Mouse (Mus musculus) lung, adult 18-20 months (tissue): ENCODE results near the gene Capzb.

Experiments used
- DNase-seq, 2 experiments: peaks; one replicate each; pipeline ENCODE4 v3.0.0; 2022; ENCODE audit warnings: mixed read lengths in 2 of 2

The Capzb gene

DNA sequence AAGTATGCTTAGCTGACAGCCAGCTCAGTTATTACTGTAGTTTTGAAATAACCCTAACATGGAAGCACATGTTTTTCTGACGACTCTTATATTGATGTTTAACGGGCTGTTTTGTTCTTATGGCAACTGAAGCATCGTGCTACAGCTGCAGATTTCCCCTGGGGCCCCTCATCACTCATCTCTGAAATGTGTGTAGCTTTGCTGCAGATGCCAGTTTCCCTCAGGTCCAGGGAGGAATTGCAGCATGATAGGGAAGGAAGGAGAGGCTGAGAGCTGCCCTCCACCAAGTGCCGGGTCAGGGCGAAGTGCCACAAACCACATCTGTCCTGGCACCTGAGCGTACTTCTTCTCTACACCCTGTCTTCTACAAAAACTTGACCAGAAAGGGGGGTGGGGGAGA, 47.6 kb downstream of the Capzb start:
- no peak for DNase-seq

DNA sequence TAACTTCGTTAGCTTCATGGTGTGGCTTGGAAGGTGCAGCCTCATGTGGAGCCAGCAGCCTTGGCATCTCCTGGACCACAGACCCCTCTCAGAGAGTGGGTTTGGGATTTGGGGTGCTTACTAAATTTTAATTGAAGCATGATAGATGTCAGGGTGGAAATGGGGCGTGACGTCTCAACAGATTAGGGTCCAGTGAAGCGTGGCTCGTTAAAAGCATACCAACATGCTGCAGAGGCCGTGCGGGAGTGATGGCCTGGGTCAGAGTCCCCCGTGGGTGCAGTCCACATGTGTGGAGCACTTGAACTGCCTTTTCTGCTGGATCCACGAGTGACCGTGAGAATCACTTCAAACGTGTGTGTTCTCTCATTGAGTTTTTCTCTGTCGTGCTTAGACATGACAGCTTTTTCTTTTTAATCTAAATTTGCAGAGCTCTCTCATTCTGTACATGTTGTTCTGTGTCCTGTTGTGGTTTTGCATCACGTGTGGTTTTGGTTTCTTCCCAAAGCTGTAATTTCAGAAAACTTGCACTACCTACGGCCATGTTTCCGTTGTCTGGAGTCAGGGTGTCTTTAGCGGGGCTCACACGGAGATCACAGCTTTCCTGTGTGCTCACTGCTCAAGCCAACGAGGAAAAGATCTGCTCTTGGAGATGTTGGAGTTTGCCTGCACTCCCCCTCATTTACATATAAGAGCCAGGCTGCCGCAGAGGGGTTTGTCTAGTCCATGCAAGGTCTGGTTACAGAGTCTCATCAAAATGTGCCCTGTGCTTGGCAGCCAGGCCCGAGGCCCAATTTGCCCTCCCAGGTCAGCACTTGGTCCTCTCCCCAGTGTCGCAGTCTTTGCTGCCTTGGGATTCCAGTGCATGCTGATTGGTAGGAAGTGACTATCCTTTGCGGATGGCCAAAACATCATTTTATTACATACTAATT, 49.2 kb downstream of the Capzb start:
- no peak for DNase-seq

DNA sequence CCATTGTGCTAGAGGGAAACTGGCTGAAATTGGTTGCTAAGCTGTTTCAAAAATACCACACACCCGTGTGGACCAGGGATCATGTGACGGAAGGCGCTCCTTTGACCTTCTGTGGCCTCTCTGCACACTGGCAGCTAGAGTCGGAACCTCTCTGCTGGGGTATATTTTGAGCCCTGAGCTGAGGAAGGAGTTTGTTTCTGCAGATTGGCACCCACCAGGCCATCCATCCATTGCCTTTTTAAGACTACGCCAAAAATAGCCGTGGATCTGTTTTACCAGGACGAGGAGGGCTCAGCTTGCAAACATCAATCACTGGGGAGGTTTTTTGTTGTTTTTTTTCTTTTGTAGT, 49.9 kb downstream of the Capzb start:
- no peak for DNase-seq

DNA sequence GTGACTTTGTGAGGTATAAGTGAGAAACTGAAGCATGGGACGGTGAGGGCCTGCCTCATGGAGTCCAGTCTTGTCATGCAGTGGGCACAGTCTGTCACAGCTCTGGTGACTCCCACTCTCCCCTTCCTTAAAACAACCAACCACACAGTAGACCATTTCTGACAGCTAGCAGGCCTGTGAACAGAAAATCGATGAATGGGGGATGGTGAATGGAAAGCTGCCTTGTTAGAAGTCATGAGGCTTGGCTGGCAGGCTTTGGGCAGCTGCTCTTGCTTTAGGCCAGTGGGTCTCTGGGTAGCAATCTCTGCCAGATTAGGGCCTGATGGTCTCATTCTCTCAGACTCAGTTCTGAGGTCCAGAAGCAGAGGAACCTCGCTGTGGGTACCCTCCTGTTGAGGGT, 51.5 kb downstream of the Capzb start:
- no peak for DNase-seq

DNA sequence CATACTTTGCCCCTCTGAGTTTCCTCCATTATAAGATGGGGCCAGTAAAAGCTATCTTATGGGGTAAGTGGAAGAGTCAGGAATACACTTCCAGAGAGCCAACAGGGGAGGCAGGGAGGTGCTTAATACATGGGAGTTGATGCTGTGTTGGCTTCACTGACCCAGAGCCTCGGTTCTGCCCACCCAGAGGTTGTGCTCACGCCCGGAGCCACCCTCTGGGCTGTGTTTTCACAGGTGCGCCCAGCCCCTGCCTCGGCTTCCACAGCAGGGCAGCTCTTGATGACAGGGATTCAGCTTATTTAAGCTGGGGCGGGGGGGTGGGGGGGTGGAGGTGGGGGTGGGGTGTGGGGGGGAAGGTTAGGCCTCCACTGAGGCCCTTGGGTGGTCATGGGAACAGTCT, 52.1 kb downstream of the Capzb start:
- DNase-seq: no peak

DNA sequence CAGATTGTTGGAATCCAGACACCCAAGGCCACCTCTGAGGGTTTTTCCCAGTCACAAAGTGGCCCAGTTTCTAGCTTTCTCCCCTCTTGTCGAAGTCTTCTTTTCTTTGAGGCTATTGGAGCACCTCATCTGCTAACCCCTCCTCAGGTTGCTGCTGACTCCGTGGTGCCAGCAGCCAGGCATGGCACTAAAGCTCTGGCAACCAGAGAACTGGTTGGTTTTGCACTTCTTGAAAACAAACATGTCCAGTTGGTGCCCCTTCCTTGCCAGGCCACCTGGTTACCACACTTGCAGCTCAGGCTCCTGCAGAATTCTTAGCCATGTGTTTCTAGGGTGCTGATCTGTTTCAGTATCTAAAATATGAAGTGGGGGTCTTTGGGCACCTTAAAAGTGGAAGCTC, 52.8 kb downstream of the Capzb start:
- DNase-seq: no peak

DNA sequence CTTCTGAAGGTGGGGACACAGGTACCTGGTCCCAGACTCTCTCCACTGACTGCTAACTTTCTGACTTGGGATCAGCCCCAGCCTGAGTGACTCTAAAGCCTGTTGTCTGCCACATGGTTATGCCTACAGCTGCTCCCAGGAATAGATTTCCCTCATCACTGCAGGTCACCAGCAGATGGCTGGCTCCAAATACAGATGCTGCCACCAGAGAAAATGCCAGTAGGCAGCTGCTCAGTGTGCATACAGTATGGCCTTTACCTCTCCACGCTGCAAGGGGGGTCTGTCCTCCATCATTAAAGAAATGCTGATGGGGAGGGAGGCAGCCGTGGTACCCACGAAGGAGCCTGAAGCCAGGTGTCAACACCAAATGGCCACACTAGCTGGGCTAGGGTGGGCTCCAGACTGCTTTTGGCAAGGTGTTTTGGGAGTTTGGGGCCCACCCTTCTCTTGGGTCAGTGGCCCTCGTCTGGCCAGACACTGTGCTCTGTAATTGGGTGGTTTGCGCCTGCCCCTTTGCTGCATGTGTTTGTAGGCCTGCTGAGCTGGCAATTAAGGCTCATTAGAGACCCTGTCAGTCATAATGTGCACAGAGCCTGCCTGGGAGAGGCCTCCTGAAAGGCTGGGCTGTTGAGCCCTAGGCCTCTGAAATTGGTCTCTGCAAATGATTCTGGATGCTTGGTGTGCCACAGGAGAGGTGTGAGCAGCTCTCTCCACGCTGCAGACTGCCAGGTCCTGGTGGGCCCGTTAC, 53.6 kb downstream of the Capzb start:
- DNase-seq: no peak

DNA sequence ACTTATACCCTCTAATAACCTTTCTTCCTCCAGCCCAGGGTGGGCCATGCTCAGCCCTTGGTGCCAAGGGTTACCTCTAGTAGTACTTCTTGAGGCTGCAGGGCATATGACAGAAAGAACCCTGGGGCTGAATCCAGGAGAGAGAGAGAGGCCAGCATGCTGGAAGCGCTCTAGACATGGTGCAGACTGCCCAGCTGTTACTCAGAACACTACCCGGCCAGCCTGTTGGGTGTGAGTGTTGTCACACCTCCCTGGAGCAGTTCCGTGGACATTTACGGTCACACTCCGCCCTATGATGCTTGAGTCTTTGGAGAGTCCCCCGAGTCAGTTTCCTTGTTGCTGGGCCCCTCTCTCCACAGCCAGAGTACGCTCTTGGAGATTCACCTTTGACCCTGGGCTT, 55.3 kb downstream of the Capzb start:
- DNase-seq: no peak

DNA sequence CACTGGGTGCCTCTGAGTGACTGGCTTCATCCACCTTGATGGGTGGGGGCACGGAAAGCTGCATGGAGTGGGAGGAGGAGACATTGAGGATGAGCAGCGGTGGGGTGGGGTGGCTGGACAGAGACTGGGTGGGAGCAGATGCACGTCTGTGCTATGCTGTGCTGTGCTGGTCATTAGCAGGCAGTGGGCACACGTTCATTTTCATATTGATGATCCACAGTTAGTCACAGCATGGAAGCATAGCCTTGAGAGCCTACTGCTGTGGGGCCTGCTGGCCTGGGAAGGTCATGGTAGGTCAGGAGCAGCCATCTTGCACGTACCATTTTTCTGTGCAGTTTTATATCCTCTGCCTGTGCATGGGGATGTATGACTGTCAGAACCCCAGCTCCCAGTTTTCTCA, 56.0 kb downstream of the Capzb start:
- no peak for DNase-seq

DNA sequence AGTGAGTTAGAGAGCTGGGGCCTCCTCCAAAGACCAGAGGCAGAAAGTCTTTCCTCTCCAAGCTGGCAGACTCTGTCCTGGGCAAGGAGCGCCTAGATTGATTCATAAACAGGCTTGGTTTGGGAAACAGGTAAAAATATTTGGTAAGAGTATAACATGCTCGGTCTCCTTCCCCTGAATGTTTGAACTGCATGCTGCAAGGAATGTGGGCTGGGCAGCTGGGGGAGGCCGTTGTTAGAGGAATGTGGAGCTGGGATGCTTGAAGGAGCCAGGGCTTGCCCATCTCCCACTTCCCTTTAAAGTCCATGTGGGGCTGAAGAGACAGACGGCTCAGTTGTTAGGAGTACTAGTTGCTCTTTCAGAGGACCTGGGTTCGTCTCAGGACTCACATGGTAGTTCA, 57.3 kb downstream of the Capzb start:
- DNase-seq: peak; percentile 73 to 75

DNA sequence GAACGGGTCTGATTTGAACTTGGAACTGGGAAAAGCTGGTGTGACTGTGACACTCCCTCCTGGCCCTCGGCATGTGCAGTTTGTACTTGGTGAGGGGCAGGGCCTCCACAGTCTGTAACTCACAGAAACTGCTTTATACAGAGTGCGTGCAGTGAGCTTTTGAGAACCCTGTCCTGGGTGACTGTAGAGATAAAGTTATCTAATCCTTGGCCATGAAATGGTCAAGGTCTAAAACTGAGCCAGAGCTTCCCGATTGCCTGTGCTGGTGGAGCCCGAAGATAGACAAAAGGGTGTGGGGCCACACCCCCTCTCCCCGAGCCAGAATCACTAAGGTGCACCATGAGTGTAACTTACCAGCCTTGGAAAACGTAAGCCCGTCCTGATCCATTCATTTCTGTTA, 58.2 kb downstream of the Capzb start:
- DNase-seq: no peak

DNA sequence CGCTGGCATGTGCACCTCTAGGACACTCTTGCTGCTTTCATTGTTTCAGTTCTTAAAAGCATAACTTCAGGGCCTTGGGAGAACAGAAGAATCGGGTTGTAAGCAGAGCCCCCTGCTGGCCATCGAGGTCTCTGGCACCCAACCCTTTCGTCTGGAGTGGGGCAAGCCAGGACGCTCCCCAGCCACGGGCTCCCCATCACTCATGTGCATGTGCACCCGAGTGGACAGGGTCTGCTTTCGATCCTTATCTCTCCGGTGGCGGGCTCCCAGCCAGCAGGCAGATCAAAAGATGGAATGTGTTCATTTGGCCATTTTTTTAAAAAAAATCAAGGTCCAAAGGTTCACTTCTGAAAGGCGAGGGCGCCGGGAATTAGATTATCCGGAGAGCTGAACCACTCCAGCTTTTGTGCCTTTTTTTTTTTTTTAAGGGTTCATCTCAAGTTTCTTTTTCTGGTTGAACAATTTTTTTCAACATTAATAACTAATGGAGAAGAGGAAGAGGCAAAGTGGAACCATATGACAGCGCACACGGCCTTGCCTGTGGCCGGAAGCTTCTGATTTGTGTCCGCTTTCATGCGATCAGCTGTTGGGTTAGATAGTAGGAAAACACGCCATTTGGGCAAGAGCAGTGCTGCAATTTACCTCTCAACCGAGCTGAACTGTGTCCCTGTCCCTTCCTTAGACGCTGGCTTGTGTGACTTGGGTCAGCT, 59.5 kb downstream of the Capzb start:
- peak; percentile 85 to 86 for DNase-seq

DNA sequence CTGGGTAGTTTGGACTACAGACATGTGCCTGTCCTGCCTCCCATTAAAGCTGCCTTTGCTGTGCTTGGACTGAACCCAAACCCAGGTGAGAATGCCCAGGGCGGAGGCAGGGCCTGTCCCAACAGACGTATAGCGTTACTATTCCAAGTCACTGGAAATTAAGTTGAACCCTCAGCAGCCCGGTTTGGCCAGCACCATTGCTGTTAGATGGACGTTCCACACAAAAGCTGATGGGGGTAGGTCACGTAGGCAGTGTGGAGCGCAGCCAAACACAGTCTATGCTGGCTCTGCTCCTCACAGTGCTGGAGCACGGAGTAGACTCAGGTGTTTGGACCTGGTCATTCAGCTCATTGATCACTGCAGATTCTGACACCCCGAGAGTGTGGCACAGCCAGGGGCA, 60.5 kb downstream of the Capzb start:
- DNase-seq: no peak

DNA sequence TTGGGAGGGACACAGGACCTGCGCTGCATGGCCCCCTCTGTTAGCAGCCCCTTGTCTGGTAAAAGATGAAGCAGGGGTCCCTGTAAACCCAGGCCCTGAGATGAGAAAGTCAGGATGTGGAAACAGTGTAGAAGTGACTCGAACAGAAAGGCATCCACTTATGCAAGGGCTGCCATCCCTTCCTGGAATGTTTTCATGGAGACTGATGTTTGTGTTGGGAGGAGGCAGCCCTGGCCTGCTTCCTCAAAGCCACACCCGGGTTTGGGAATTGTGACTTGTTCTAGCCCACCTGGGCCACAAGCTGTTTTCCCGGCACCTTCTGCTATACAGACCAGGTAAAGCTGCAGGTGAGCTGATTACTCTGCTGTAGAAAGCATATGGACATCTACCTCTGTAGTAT, 63.4 kb downstream of the Capzb start:
- peak; percentile 70 to 77 for DNase-seq

DNA sequence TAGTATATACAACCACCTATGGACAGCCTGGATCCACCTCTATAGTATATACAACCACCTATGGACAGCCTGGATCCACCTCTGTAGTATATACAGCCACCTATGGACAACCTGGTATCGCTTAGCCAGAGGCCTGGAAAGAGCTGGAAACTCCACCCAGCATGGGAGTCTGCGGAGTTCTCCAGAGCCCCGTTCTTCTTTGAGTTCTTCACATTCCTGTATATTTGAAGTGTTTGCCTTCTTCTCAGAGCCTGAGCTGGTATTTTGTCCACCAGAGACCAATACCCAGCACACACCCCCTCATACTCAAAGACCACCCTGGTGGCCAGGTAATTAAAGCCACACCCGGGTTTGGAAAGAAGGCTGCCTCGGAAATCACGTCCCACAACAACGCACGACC, 64.0 kb downstream of the Capzb start:
- peak; percentile 55 to 58 for DNase-seq

DNA sequence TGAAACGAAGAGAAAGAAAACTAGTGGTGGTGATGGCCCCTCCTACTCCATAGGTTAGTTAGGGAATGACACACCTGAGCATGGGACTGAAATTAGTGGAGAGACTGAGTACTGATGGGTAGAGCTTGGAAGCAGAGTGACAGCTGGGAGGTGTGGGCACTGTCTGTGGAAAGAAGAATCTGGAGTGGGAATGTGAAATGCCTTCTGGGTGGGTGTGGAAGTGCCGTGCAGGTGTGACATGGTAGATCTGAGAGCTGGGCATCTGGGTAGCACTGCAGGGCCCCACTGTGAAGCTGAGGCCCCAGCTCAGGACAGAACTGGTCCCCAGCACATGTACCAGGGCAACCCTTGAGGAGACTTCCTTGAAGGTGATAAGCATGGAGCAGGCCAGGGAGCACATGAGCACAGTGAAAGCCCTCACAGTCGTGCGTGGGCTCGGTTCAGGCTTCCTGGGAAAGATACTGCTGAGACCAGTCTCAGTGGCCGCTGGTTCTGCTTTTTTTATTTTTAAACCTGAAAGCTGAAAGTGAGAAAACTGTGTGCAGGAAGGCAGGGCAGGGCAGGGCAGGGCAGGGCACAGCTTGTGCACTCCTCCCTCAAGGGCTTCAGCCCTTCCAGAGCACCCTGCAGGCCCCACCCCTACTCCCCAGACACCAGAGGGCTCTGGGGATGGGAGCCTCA, 66.1 kb downstream of the Capzb start:
- peak; percentile 49 to 62 for DNase-seq

DNA sequence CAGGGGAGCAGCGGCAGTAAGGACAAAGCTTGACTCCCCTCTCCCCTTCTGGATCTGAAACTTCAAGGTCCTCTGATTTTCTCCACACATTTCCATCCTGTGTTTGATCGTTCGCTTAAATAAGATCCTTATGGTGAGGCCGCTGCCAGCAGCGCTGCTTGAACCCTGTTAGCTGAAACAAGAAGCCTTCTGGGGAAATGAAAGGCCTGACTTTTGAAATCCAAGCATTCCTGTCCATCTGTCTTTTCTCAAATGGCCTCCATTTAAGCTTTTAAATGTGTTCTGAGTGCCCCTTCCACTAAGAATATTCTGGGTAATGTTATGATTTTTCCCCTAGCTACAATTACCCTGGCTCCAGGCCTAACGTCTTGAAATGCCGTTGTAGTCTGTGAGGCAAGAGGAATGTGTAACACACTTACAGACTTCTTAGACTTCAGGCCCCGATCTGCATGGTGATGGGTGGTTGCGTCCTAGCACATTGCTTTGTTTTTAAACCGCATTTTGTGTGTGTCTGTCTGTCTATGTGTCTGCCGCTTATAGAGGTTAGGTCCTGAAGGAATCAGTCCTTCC, 66.7 kb downstream of the Capzb start:
- no peak for DNase-seq

DNA sequence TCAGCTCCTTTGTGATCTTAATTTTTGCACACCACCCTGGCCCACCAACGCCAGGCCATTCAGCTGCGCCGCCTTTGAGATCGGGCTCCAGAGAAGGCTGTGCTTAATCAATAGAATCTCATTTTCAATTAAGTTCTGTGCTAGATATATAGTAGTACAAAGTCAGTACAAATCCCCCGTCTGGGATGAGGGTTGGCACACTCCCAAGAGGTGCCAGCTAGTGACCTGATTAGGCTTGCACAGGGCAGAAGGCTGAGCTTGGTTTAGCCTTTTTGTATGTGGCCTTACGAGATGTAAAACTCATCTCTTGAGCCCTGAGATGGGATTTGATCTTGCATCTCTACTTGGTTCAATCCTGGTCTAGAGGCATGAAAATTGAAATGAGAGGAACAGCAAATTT, 70.3 kb downstream of the Capzb start:
- no peak for DNase-seq

DNA sequence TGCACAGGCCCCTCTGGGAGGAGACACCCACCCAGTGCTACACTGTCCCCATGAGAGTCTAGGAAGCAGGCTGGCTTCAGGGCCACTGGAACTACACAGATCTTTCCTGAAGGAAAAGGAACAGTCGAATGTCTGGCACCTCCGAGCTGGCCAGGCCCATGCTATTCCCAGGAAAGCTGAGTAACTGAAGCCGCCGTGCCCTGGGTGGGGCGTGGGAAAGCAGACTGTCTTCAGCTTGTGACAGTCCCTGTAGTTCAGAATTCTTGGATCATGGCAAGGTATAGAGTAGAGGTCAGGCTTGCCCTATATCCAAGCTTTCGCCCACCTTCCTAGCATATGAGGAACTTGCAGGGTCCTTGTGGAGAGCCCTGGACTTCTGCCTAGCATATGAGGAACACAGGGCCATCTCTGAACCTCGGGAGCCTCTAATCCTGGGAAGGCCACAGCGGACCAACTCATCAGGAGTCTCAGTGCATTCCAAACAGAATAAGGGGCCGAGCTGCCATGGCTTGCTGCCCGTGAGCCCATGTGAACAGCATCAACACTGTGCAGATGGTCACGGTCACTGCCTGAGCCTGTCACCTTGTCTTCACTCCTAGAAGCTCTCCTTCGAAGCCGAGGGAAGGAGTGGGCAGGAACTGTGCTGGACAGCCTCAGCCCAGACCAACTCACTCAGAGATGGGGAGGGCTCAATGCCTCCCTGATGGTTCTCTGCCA, 73.2 kb downstream of the Capzb start:
- DNase-seq: no peak

DNA sequence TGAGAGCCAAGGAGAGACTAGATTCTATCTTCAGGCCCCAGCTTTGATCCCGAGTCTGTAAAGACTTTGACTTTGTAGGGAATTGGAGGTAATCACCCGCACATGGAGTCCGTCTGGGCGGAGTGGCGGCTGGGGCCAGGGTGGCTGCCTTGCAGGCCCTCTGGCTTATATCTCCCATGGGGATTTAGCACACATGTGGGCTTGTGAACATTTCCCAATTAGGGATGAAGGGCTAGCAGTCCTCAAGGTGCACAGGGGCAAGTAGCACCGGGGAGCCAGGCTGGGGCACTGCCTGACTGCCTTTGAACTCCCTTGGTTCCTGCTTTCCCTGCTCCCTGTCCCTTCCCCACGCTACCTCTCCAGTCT, 73.8 kb downstream of the Capzb start:
- no peak for DNase-seq

DNA sequence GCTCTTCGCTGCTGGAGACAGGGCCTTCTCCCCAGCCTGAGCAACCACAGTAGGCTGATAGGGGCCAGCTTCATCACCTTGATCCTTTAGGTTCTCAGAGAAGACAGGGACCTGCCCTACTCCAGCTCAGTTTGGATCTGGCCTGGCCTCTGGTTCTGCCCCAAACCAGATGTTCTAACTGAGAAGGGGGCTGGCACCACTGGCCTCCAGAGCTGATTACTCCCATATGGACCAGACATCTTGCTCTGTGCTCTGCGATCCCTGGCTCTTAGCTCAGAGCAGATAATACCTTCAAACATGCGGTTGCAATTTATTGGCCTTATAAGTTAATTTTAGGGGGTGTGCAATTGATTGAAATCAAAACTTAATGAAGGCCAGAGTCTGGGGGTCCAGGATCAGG, 74.6 kb downstream of the Capzb start:
- DNase-seq: no peak

DNA sequence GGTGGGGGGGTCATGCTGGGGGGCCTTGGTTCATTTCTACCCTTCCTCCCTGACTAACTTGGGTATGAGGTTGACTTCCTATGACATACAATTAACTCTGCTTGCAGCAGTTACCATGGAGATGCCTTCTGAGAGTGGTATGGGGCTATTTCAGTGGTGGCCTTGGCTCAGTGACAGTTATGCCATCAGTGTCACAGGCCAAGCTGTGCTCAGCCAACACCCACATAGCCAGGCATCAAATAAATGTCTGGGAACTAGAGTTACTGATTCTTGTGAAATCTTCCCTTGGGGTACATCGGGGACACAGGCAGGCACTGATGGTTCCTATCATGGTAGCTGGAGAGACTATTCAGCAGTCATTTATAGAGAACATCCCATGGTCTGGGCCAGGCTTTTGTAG, 75.5 kb downstream of the Capzb start:
- no peak for DNase-seq
